Mouse (Mus musculus): ENCODE measurements around the gene Zfhx3. TPM values are rescaled to one million over a fixed set of nuclear protein-coding genes. Genes with fewer than 3 reads are reported as not detected.

Zfhx3 gene
- polyA plus RNA-seq, 1 experiment from 2014 or later: 22.4 TPM

DNA sequence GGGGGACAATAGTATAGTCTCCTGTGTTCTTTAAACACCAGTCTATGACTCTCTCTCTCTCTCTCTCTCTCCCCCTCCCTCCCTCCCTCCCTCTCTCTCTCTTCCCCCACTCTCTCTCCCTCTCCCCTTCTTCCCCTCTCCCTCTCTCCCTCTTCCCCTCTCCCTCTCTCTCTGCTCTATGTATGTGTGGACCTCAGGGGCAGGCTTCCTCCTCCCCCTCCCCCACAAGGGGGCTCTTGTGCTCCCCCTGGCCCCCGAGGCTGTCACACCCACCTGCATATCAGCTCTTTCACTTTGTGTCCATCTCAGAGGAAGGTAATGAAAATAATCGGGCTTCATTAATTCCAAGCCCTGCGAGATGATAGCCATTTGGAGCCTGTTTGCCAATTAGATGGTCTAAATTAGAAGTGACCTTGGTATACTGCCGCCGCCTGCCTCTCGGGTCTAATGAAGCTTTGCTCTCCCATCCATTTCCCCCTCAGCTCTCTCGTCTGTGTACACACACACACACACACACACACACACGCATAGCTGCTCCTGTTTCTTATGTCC, 995.5 kb downstream of the Zfhx3 start:
- no peak for ATAC-seq
- no peak overlapping the region for H3K9ac ChIP-seq
- H3K4me3 ChIP-seq: no peak overlapping the region
- peaks cover 37% of the 10 kb centered on the region; the same call in 1 of the 2 replicates for H3K36me3 ChIP-seq (ENCODE audit: poor library complexity, severe bottlenecking)
- peak overlapping the region; percentile 77 for H3K27ac ChIP-seq
- peaks cover 4% of the 10 kb centered on the region; the same call in 1 of the 2 replicates for H3K9me3 ChIP-seq (replicated peaks)
- H3K4me2 ChIP-seq: no peak overlapping the region
- 0 out of 2 replicates have a peak, but pooled peaks cover 6% of the 10 kb centered on the region for H3K27me3 ChIP-seq
- WGBS: 40% methylated on average over 8 of the region's 8 CpGs
- peaks cover 38% of the 10 kb centered on the region for H3K4me1 ChIP-seq

DNA sequence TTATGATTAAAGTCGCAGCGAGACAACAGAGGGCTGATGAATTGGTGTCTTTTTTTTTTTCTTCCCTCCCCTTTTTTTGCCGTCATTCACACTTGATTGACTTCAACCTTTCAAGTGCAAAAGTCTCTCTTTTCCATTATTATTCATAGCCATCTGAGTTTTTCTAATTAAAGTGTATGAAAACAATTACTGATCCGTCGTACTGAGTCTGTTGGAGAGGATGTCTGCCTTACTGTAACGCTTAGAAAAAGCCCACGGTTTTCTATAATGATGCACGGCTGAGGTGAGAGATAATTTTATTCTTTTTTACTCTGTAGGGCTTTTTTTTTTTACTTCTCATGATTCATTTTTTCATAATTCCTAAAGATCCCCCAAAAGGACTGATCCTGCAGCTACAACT, 1000.2 kb downstream of the Zfhx3 start:
- Histone ChIP-seq H3K27me3 (0 out of 2 replicates have a peak, but pooled peaks cover 6% of the 10 kb centered on the region), H3K9ac (no peak overlapping the region), H3K27ac (peak overlapping the region; percentile 57), H3K4me2 (no peak overlapping the region), H3K36me3 (ENCODE audit: poor library complexity, severe bottlenecking) (peaks cover 39% of the 10 kb centered on the region), H3K4me1 (peaks cover 40% of the 10 kb centered on the region), H3K9me3 (replicated peaks) (peaks cover 8% of the 10 kb centered on the region), H3K4me3 (no peak overlapping the region)
- no peak for ATAC-seq
- WGBS: 16% methylated on average over 8 of the region's 8 CpGs

DNA sequence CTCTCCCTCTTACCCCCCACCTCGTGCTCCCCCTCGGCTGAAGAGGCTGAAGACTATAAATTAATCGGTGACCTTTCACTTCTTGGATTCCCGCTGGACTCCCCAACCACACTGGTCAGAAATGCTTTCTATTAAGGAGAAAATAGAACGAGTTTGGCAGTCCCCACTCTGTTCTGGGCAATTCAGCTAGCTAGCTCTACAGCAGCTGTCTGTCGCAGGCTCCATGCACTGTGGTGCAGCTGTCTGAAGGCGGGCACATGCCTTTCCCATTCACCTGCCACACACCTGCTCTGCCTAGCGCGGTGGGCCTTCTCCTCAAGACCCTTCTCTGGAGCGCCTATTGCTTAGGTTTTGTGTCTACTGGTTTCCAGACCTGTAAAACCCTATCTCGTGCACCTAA, 1000.7 kb downstream of the Zfhx3 start:
- WGBS: 50% methylated on average over 11 of the region's 11 CpGs
- Histone ChIP-seq H3K4me3 (no peak overlapping the region), H3K27me3 (0 out of 2 replicates have a peak, but pooled peaks cover 6% of the 10 kb centered on the region), H3K4me2 (no peak overlapping the region), H3K36me3 (ENCODE audit: poor library complexity, severe bottlenecking) (peaks cover 44% of the 10 kb centered on the region), H3K27ac (peak overlapping the region; percentile 57), H3K4me1 (peaks cover 39% of the 10 kb centered on the region), H3K9ac (no peak overlapping the region), H3K9me3 (replicated peaks) (peaks cover 10% of the 10 kb centered on the region)
- peak; percentile 46 for ATAC-seq

DNA sequence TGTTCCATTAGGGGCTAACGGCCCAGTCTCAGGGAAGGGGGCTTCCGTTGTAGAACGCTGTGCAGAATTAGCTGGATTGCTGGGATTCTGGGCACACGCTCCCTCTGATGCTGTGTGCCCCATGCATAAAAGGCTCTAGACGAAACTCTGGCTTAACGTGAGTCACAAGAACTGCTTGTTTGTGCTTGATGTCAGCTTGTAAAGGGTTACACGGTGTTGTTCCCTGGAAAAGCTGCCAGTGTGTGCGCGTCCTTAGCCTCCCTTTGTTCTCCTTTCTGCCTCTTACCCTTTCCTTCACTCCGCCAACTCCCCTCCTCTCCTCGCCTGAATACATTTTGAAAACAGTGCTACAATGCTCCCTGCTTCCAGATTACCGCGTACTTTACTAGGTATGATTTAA, 1001.9 kb downstream of the Zfhx3 start:
- Histone ChIP-seq H3K27me3 (0 out of 2 replicates have a peak, but pooled peaks cover 6% of the 10 kb centered on the region), H3K27ac (peak overlapping the region; percentile 77), H3K36me3 (ENCODE audit: poor library complexity, severe bottlenecking) (peaks cover 49% of the 10 kb centered on the region), H3K4me3 (no peak overlapping the region), H3K9me3 (replicated peaks) (peaks cover 22% of the 10 kb centered on the region), H3K4me1 (peaks cover 39% of the 10 kb centered on the region), H3K4me2 (peak overlapping the region; percentile 18; the same call in 1 of the 2 replicates), H3K9ac (peak overlapping the region; percentile 10; the same call in 1 of the 2 replicates)
- 4% methylated on average over 13 of the region's 13 CpGs for WGBS
- peak; percentile 61 for ATAC-seq

DNA sequence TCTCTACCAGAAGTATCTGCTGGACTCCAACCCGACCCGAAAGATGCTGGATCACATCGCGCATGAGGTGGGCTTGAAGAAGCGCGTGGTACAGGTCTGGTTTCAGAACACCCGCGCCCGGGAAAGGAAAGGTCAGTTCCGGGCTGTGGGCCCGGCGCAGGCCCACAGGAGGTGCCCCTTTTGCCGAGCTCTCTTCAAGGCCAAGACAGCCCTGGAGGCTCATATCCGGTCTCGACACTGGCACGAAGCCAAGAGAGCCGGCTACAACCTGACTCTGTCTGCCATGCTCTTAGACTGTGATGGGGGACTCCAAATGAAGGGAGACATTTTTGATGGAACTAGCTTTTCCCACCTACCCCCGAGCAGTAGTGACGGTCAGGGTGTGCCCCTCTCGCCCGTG, 1007.9 kb downstream of the Zfhx3 start:
- WGBS: over 99% methylated on average over 21 of the region's 21 CpGs
- H3K4me3 ChIP-seq: no peak overlapping the region

DNA sequence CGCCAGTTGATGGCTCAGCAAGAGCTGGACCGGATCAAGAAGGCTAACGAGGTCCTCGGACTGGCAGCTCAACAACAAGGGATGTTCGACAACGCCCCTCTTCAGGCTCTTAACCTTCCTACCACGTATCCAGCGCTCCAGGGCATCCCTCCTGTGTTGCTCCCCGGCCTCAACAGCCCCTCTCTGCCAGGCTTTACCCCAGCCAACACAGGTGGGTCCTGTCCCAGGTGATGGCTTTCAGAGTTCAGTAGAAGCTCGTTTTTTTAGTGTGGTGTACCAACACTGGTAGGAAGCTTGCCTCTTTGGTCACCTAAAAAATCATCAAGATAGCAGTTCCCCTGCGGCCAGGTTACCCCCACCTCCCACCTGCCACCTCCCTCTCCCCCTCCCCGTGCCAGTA, 1009.1 kb downstream of the Zfhx3 start:
- H3K9me3 ChIP-seq (replicated peaks): peaks cover 40% of the 10 kb centered on the region
- no peaks in the 10 kb centered on the region for H3K4me1 ChIP-seq
- H3K9ac ChIP-seq: no peak overlapping the region
- ATAC-seq: no peak
- WGBS: 93% methylated on average over 12 of the region's 12 CpGs
- H3K4me3 ChIP-seq: no peak overlapping the region
- H3K36me3 ChIP-seq (ENCODE audit: poor library complexity, severe bottlenecking): peaks cover 94% of the 10 kb centered on the region
- H3K4me2 ChIP-seq: no peak overlapping the region
- no peak overlapping the region for H3K27ac ChIP-seq
- H3K27me3 ChIP-seq: no peaks in the 10 kb centered on the region

More for the DNA sequence above, 1007.9 kb downstream of the Zfhx3 start:
- H3K36me3 ChIP-seq (ENCODE audit: poor library complexity, severe bottlenecking): peaks cover 91% of the 10 kb centered on the region
- no peak overlapping the region for H3K27ac ChIP-seq
- H3K4me2 ChIP-seq: no peak overlapping the region
- no peaks in the 10 kb centered on the region for H3K4me1 ChIP-seq
- no peak for ATAC-seq
- H3K9me3 ChIP-seq (replicated peaks): peaks cover 41% of the 10 kb centered on the region
- H3K9ac ChIP-seq: no peak overlapping the region
- no peaks in the 10 kb centered on the region for H3K27me3 ChIP-seq

DNA sequence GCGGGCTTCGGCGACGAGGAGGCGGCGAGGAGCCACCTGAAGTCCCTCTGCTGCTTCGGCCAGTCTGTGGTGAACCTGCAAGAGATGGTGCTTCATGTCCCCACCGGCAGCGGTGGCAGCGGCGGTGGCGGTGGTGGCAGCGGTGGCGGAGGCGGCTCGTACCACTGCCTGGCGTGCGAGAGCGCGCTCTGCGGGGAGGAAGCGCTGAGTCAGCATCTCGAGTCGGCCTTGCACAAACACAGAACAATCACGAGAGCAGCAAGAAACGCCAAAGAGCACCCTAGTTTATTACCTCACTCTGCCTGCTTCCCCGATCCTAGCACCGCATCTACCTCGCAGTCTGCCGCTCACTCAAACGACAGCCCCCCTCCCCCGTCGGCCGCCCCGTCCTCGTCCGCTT, 1014.0 kb downstream of the Zfhx3 start:
- Histone ChIP-seq H3K36me3 (ENCODE audit: poor library complexity, severe bottlenecking) (peaks cover 49% of the 10 kb centered on the region), H3K9me3 (replicated peaks) (peaks cover 2% of the 10 kb centered on the region; the same call in 1 of the 2 replicates), H3K4me1 (no peaks in the 10 kb centered on the region), H3K9ac (no peak overlapping the region), H3K4me2 (peak overlapping the region; percentile 42), H3K27ac (no peak overlapping the region), H3K4me3 (peak overlapping the region; percentile 3), H3K27me3 (no peaks in the 10 kb centered on the region)
- WGBS: 79% methylated on average over 36 of the region's 37 CpGs
- no peak for ATAC-seq

DNA sequence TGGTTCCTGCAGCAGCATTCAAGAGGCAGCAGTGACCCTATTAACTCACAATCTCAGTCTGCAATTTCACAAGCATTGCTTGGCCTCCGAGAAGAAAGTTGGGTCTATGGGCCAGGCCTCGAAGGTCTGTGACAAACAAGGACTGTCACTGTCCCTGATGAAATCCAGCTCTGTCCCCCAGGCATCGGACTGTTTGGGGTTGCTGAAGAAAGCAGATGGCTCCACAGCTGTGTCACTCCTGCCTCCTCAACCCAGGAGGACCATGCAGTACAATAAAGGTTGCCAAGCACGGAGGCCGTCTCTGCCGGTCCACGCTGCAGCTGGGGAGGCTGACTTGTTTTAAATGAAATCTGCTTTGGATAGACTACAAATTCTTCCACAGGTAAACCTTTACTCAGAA, 1020.1 kb downstream of the Zfhx3 start:
- Histone ChIP-seq H3K4me1 (no peaks in the 10 kb centered on the region), H3K27ac (no peak overlapping the region)
- 81% methylated on average over 7 of the region's 7 CpGs for WGBS

DNA sequence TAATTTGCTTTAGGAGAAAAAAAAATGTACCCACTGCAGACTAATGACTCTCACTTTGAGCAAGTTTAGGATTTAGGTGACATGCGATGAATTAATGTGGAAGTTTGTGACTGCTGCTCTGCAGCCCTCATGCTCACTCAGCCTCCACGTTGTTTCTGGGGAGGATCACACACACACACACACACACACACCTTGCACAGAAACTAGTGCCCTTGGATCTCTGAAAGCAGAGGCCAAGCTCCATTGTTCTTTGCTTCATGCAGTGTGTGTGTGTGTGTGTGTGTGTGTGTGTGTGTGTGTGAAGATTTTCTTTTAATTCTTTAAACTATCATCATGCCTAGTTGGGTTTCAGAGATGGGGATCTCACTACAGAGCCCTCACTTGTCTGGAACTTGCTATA, 1020.7 kb downstream of the Zfhx3 start:
- WGBS: 88% methylated on average over 2 of the region's 2 CpGs
- Histone ChIP-seq H3K27me3 (no peaks in the 10 kb centered on the region), H3K9me3 (replicated peaks) (no peaks in the 10 kb centered on the region), H3K9ac (no peak overlapping the region), H3K4me1 (no peaks in the 10 kb centered on the region), H3K4me3 (no peak overlapping the region), H3K4me2 (no peak overlapping the region), H3K36me3 (ENCODE audit: poor library complexity, severe bottlenecking) (no peaks in the 10 kb centered on the region), H3K27ac (no peak overlapping the region)
- no peak for ATAC-seq

More for the DNA sequence above, 1020.1 kb downstream of the Zfhx3 start:
- H3K9ac ChIP-seq: no peak overlapping the region
- no peak for ATAC-seq
- H3K27me3 ChIP-seq: no peaks in the 10 kb centered on the region
- no peak overlapping the region for H3K4me3 ChIP-seq
- H3K36me3 ChIP-seq (ENCODE audit: poor library complexity, severe bottlenecking): no peaks in the 10 kb centered on the region
- no peak overlapping the region for H3K4me2 ChIP-seq
- no peaks in the 10 kb centered on the region for H3K9me3 ChIP-seq (replicated peaks)

DNA sequence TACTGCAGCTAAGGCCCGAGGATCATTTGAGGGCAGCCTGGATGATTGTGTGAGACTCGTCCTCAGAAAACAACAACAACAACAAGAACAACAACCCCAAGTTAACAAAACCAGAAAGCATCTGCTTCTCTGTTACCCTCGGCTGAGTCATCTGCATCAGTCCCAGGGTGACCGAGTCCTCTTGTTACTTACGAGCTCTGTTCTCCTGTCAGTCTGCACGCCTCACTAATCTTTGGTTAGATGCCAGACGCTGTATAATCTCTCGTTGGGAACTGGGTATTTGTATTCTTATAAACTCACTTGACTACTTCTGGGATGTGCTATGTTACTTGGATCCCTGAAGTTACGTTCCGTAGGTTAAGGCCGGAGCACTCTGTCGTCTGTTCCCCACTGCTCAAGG, 1023.6 kb downstream of the Zfhx3 start:
- ATAC-seq: no peak
- WGBS: 71% methylated on average over 12 of the region's 12 CpGs
- no peaks in the 10 kb centered on the region for H3K4me1 ChIP-seq
- H3K9ac ChIP-seq: no peak overlapping the region
- no peaks in the 10 kb centered on the region for H3K36me3 ChIP-seq (ENCODE audit: poor library complexity, severe bottlenecking)
- no peaks in the 10 kb centered on the region for H3K27me3 ChIP-seq
- no peak overlapping the region for H3K4me2 ChIP-seq
- H3K27ac ChIP-seq: no peak overlapping the region
- H3K9me3 ChIP-seq (replicated peaks): no peaks in the 10 kb centered on the region
- no peak overlapping the region for H3K4me3 ChIP-seq

DNA sequence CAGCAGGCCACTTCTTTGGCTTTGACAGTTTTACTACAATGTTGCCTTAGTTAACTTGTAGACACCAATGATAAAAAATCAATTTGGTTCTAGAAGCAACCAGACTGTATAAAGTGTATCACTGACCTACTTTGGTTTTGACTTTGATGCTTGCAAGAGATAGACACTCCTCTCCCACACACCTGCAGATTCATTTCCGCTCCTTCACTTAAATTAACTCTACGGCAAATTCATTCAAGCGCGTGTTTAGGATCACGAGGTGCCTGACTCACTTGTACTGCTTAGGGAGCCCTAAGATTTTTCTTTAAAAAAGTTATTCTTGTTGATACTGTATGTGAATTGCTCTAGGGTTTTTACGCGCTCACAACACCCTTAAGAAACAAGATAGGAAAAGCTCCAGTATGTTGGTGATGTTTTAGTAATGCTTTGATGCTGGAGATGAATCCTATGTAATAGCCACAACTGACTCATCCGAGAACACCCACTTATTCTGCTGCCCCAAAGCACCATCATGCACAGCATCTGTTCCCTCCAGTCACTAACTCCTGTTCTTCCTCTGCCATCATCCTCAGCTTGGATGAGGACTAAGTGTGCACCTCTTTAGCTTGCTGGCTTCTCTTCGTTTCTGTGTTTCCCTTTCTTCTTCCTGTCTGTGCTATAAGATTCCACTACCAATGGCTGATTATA, 1031.3 kb downstream of the Zfhx3 start:
- Histone ChIP-seq H3K4me1 (no peaks in the 10 kb centered on the region), H3K4me3 (no peak overlapping the region), H3K9me3 (replicated peaks) (no peaks in the 10 kb centered on the region), H3K27ac (no peak overlapping the region), H3K36me3 (ENCODE audit: poor library complexity, severe bottlenecking) (no peaks in the 10 kb centered on the region), H3K4me2 (no peak overlapping the region), H3K9ac (no peak overlapping the region), H3K27me3 (no peaks in the 10 kb centered on the region)
- ATAC-seq: no peak
- WGBS: 88% methylated on average over 9 of the region's 9 CpGs

DNA sequence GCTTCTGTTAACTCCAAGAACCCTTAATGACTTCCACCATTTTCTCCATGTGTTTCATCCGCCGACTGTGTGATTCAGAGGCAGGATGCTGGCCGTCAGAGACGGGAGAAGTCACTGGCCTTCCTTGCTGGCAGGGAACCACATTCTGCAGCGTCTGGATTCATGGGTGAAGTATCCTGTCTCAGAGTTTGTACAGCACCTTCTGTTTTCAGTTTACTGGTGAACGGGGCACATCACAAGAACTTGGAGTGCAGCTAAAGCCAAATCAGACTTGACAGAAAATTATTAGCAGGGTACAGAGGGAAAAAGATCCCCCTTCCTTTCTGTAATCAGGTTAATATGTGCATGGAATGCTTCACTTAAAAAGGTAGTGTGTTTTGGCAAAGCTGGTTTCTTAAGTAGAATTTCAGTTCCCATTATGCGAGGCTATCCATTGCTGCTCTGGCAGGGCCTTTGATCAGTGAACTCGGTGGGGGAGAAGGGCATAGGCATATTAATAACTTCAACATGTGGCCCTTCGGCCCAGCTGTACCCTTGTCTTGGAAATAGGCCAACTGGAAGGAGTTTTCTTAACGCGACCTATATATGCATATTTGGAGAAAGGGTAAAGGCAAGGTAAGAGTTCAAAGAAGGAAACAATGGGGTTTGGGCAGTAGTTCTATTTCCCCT, 1035.4 kb downstream of the Zfhx3 start:
- Histone ChIP-seq H3K9ac (no peak overlapping the region), H3K4me1 (no peaks in the 10 kb centered on the region), H3K4me3 (no peak overlapping the region), H3K4me2 (no peak overlapping the region), H3K36me3 (ENCODE audit: poor library complexity, severe bottlenecking) (no peaks in the 10 kb centered on the region), H3K27me3 (no peaks in the 10 kb centered on the region), H3K9me3 (replicated peaks) (0 out of 2 replicates have a peak, but pooled peaks cover 5% of the 10 kb centered on the region), H3K27ac (no peak overlapping the region)
- ATAC-seq: no peak
- 59% methylated on average over 11 of the region's 11 CpGs for WGBS

Data from forebrain, embryonic 13.5 days (tissue).